Mouse (Mus musculus) adipocyte (in vitro differentiated cells): Measurements from ENCODE around the gene Ifna5.
"Not testable (repeated sequence)": the region's sequence is repeated elsewhere in the genome, so short reads cannot be mapped to it uniquely, and the experiment has no call there.

Experiments used
- DNase-seq: peaks from one replicate; pipeline ENCODE4 v3.0.0-alpha.2; 2016; ENCODE audit warnings: low spot score

Ifna5 gene

GRCm38 (mm10) chr4:88835225-88835624 is at the start of gene Ifna5:
Gene Ifna5, plus strand, starts transcription at chr4:88835525.
- DNase-seq: not testable (repeated sequence)

- DNase-seq: not testable (repeated sequence)
Observed at GRCm38 (mm10) chr4:88788402-88788801, 46.9 kb upstream of the Ifna5 start, which contains the start of gene Gm13277. Gene Gm13277, plus strand, starts transcription at chr4:88788632.

- DNase-seq: not testable (repeated sequence)
Observed at GRCm38 (mm10) chr4:88791250-88791649, 44.1 kb upstream of the Ifna5 start, which contains the start of gene Gm13278. Gene Gm13278, plus strand, starts transcription at chr4:88791550.

GRCm38 (mm10) chr4:88793936-88794675 is 41.2 kb upstream of the Ifna5 start, which contains the start of gene Gm13275:
Gene Gm13275, plus strand, starts transcription at chr4:88794487.
- DNase-seq: not testable (repeated sequence)

- not testable (repeated sequence) for DNase-seq
Observed at GRCm38 (mm10) chr4:88797097-88797496, 38.2 kb upstream of the Ifna5 start, which contains the start of gene Gm13279. Gene Gm13279, plus strand, starts transcription at chr4:88797397.

- DNase-seq: not testable (repeated sequence)
Observed at GRCm38 (mm10) chr4:88799365-88799764, 36.0 kb upstream of the Ifna5 start, which contains the start of gene Gm13285. Gene Gm13285, plus strand, starts transcription at chr4:88799665.

DNA sequence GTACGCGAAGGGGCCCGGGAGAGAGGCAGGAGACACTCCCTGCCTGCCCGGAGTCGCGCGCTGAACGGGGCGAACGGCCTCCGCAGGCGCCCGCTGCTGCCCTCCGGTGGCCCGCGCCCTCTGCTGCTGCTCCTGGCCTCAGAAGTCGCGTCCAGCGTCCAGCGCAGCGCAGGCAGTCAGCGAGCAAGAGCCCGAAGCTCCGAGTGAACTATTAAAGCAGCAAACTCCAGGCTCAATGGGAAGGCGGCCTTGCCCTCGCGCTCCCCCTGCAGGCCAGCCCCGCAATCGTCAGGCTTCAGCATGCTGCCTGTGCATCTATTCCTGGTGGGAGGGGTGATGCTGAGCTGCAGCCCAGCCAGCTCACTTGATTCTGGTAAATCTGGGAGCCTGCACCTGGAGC is 32.4 kb upstream of the Ifna5 start, which contains the start of gene Gm13287:
Gene Gm13287, plus strand, starts transcription at position 301 of the 400 bp plus-strand sequence.
- DNase-seq: not testable (repeated sequence)

GRCm38 (mm10) chr4:88805231-88805630 is 30.1 kb upstream of the Ifna5 start, which contains the start of gene Gm13288:
Gene Gm13288, plus strand, starts transcription at chr4:88805531.
- DNase-seq: not testable (repeated sequence)

GRCm38 (mm10) chr4:88805761-88806160 is 29.6 kb upstream of the Ifna5 start:
- DNase-seq: not testable (repeated sequence)

GRCm38 (mm10) chr4:88815928-88816327 is 19.4 kb upstream of the Ifna5 start, which contains the start of gene Ifna7:
Gene Ifna7, plus strand, starts transcription at chr4:88816228.
- DNase-seq: no peak

DNA sequence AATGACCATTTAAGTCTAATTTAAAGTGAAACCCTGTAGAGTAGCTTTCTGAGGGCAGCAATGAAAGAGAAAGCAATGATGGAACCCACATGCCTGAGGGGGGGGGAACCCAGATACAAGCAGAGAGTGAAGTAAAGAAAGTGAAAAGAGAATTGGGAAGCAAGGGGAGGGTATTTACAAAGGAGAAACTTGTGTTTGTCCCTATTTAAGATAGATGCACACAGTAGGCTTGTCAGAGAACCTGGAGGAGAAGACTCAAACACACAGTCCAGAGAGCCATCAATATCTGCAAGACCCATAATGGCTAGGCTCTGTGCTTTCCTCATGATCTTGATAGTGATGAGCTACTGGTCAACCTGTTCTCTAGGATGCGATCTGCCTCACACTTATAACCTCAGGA is 15.7 kb upstream of the Ifna5 start, which contains the start of gene Ifna11:
Gene Ifna11, plus strand, starts transcription at position 301 of the 400 bp plus-strand sequence.
- DNase-seq: no peak

- DNase-seq: peak; percentile 27
Observed at GRCm38 (mm10) chr4:88822995-88823394, 12.3 kb upstream of the Ifna5 start.

- not testable (repeated sequence) for DNase-seq
Observed at GRCm38 (mm10) chr4:88827116-88827515, 8.2 kb upstream of the Ifna5 start, which contains the start of gene Ifna6. Gene Ifna6, plus strand, starts transcription at chr4:88827416.

DNA sequence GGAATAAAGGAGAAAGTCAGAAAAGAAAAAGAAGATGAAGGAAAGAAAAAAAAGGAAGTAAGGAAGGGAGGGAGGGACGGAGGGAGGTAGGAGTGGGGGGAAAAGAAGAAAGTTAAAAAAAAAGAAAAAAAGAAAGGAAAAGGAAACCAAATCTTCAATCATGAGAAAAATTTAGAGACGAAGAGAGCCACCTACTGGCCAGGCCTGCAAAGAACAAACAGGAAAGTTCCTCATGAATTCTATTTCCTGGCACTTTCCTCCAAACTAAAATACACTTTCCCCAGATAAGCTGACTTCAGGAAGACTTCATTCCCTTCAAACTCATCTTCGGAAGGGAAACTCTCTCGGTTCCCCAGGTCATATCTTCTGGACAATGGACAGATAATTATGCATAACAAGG is 4.8 kb upstream of the Ifna5 start:
- peak; percentile 39 for DNase-seq

DNA sequence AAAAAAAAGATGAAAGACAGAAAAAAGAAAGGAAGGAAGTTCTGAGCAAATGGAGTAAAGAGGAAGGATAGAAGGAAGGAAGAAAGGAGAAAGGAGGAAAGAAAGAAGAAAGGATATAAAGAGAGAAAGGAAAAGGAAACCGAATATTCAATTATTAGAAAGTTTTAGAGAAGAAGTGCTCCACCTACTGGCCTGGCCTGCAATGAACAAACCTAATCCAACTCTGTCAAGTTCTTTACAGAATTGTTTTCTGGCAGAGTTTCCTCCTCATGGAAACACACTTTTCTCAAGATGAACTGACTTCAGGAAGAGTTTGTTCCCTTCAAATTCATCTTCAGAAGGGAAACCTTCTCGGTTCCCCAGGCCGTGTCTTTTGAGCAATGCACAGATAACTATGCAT is 3.5 kb downstream of the Ifna5 start:
- DNase-seq: peak; percentile 23

GRCm38 (mm10) chr4:88840058-88840457 is 4.7 kb downstream of the Ifna5 start:
- no peak for DNase-seq

- DNase-seq: no peak
Observed at GRCm38 (mm10) chr4:88841438-88841911, 6.2 kb downstream of the Ifna5 start, which contains the start of gene Ifna4. Gene Ifna4, plus strand, starts transcription at chr4:88841861.

DNA sequence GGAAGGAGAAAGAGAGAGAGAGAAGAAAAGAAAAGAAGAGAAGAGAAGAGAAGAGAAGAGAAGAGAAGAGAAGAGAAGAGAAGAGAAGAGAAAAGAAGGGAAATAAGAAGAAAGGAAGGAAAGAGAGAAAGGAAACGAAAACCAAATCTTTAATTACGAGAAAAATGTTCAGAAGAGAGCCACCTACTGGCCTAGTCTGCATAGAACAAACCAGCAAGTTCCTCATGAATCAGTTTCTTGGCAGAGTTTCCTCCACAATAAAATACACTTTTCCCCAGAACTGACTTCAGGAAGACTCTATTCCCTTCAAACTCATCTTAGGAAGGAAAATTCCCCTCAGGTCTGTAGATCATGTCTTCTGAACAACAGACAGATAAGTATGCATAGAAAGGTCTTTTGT is 10.0 kb downstream of the Ifna5 start:
- DNase-seq: peak; percentile 14

GRCm38 (mm10) chr4:88849698-88850097 is 14.4 kb downstream of the Ifna5 start, which contains the start of gene Ifna1:
Gene Ifna1, plus strand, starts transcription at chr4:88850087.
- DNase-seq: no peak

DNA sequence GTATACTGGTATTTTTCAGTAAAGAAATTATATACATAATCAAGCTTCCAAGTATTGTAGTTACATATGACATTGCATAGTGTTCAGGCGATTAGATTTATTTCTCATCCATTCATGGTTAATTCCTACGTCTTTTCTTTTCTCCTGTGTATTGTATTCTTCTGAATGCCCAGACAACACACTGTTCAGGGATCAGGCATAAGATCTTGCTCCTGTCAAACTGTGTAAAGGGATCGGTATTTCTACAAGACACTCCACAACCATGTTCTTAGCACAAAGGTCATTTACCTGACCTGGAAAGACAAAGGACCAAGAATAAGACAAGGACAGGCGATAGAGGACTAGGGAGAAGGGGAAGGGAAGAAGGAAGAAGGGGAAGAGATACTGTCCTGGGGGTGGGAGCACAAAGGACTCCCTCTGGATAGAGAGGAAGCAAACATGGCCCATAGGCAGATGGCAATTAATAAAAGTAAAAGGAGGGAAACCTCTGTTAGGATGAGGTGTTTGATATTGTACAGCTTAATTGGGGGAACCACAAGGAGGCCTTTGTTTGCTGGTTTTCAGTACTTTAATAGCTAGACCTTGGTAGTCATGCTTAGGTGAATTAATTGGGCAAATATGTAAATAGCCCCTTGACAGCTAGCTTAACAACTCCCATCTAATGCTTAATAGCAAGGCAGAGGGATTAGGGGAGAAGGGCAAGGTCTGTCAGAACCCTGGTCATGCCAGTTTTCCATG is 15.9 kb downstream of the Ifna5 start:
- no peak for DNase-seq

DNA sequence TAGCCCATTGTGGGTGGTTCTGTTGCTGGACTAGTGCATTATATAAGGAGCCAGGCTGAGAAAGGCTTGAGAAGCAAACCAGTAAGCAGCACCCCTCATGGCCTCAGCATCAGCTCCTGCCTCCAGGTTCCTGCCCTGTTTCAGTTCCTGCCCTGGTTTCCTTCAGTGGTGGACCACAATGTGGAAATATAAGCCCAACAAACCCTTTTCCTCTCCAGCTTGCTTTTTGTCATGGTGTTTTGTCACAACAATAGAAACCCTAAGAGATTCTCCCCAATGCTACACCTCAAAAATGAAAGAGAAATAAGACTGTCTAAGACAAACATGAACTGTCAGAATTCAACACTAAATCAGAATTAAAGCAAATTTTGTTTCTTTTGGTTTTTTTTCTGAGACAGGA is 23.9 kb downstream of the Ifna5 start:
- DNase-seq: no peak

DNA sequence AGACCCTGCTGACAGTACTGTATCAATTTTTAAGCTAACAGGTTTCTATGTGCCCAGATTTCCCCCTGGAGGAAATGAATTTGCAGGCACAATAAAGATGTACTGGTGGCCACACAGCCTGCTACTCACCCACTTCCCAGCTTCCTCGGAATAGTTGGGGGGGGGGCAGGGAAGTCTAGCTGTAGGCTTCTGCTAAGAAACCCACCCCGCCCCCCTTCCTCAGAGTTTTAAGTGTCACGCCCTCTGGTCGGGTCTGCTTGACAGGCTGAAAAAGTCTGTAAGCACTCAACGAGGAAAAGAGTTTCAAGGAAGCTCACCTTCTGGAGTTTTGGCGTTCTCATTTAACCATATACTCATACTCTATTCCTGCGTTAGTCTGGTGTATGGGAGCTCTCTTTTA is 28.0 kb downstream of the Ifna5 start:
- no peak for DNase-seq
